Mouse (Mus musculus): ENCODE measurements at regions not wholly inside any gene's neighbourhood (a gene's known extent, or its start where the extent isn't known, plus 50 kb on each side); places are given as distances from the start of the nearest gene placed in this dataset.

- no peaks in the 10 kb centered on the region for H3K27me3 ChIP-seq (replicated peaks)
- no peaks in the 10 kb centered on the region for H3K36me3 ChIP-seq (replicated peaks in 1 of 2; ENCODE audit: control insufficient read depth in 1 of 2, insufficient read depth in 1 of 2, low read length in 1 of 2)
- H3K4me3 ChIP-seq (replicated peaks in 1 of 3; ENCODE audit: low read depth in 2 of 3, low read length in 2 of 3, poor library complexity in 1 of 3): no peak overlapping the region
- H3K4me2 ChIP-seq (ENCODE audit: insufficient read depth, low read depth, poor library complexity, severe bottlenecking): no peak overlapping the region
- in situ Hi-C loops (cut with MboI; ENCODE audit: low pct_ligation_motif_present, low pct_unique_long_range_greater_than_20kb, low sequenced_read_pairs) (no loop called here), dilution Hi-C loops (cut with MboI; ENCODE audit: extremely low pct_ligation_motif_present, extremely low pct_unique_long_range_greater_than_20kb, low sequenced_read_pairs) (no loop called here)
- H3K9ac ChIP-seq (ENCODE audit: insufficient read depth, low read depth): no peak overlapping the region
- H3K9me3 ChIP-seq (replicated peaks; ENCODE audit: low read length): peaks cover 67% of the 10 kb centered on the region
- H3K4me1 ChIP-seq (ENCODE audit: control insufficient read depth in 1 of 2, insufficient read depth in 2 of 2): no peaks in the 10 kb centered on the region
- H3K27ac ChIP-seq (ENCODE audit: insufficient read depth, low read depth): no peak overlapping the region
- no peak for DNase-seq (ENCODE audit: extremely low read depth)
- TF ChIP-seq USF2 (conservative IDR thresholded peaks at IDR 0.05; ENCODE audit: low read depth, low read length): no peak
- no peak for TF ChIP-seq ELF1 (IDR thresholded peaks at IDR 0.05; ENCODE audit: low read depth, low read length)
- no peak for TF ChIP-seq ZC3H11A (IDR thresholded peaks at IDR 0.05; ENCODE audit: low read depth, low read length)
- no peak for TF ChIP-seq PAX5 (IDR thresholded peaks at IDR 0.05; ENCODE audit: low read length)
- no peak for TF ChIP-seq KAT2A (IDR thresholded peaks at IDR 0.05; ENCODE audit: insufficient replicate concordance, low read length)
- no peak for TF ChIP-seq ZMIZ1 (IDR thresholded peaks at IDR 0.05; ENCODE audit: low read depth, low read length)
- TF ChIP-seq USF1 (IDR thresholded peaks at IDR 0.05; ENCODE audit: low read depth, low read length): no peak
- no peak for TF ChIP-seq TBP (conservative IDR thresholded peaks at IDR 0.05; ENCODE audit: low read depth, low read length)
- no peaks in the 10 kb centered on the region for H3K79me2 ChIP-seq (replicated peaks; ENCODE audit: control insufficient read depth, extremely low read depth, insufficient read depth, poor library complexity, severe bottlenecking)
These were observed 2011.7 kb upstream of the Lrrc6 start for GRCm38 (mm10) chr15:68512431-68512830.

GRCm38 (mm10) chr15:68508190-68508589 lies 2007.5 kb upstream of the Lrrc6 start:
- no peaks in the 10 kb centered on the region for H3K36me3 ChIP-seq (replicated peaks in 1 of 2; ENCODE audit: control insufficient read depth in 1 of 2, insufficient read depth in 1 of 2, low read length in 1 of 2)
- no peak for DNase-seq (ENCODE audit: extremely low read depth)
- in situ Hi-C loops (cut with MboI; ENCODE audit: low pct_ligation_motif_present, low pct_unique_long_range_greater_than_20kb, low sequenced_read_pairs) (no loop called here), dilution Hi-C loops (cut with MboI; ENCODE audit: extremely low pct_ligation_motif_present, extremely low pct_unique_long_range_greater_than_20kb, low sequenced_read_pairs) (no loop called here)
- H3K4me3 ChIP-seq (replicated peaks in 1 of 3; ENCODE audit: low read depth in 2 of 3, low read length in 2 of 3, poor library complexity in 1 of 3): no peak overlapping the region
- no peak overlapping the region for H3K27ac ChIP-seq (ENCODE audit: insufficient read depth, low read depth)
- H3K27me3 ChIP-seq (replicated peaks): no peaks in the 10 kb centered on the region
- no peak overlapping the region for H3K9ac ChIP-seq (ENCODE audit: insufficient read depth, low read depth)
- H3K4me2 ChIP-seq (ENCODE audit: insufficient read depth, low read depth, poor library complexity, severe bottlenecking): no peak overlapping the region
- no peaks in the 10 kb centered on the region for H3K4me1 ChIP-seq (ENCODE audit: control insufficient read depth in 1 of 2, insufficient read depth in 2 of 2)
- H3K9me3 ChIP-seq (replicated peaks; ENCODE audit: low read length): peaks cover 55% of the 10 kb centered on the region
- TF ChIP-seq MYC (IDR thresholded peaks at IDR 0.05; ENCODE audit: low read depth, low read length) (no peak), SMC3 (IDR thresholded peaks at IDR 0.05; ENCODE audit: low read depth, low read length) (no peak), TBP (conservative IDR thresholded peaks at IDR 0.05; ENCODE audit: low read depth, low read length) (no peak), RCOR1 (conservative IDR thresholded peaks at IDR 0.05; ENCODE audit: low read depth, low read length) (no peak), CHD1 (IDR thresholded peaks at IDR 0.05; ENCODE audit: low read depth, low read length) (no peak), KAT2A (IDR thresholded peaks at IDR 0.05; ENCODE audit: insufficient replicate concordance, low read length) (no peak), SIN3A (IDR thresholded peaks at IDR 0.05; ENCODE audit: low read length) (no peak), EP300 (IDR thresholded peaks at IDR 0.05; ENCODE audit: low read length) (no peak), TCF12 (IDR thresholded peaks at IDR 0.05; ENCODE audit: low read depth, low read length) (no peak), USF2 (conservative IDR thresholded peaks at IDR 0.05; ENCODE audit: low read depth, low read length) (no peak), MEF2A (IDR thresholded peaks at IDR 0.05; ENCODE audit: borderline replicate concordance, low read depth, low read length) (no peak), HCFC1 (IDR thresholded peaks at IDR 0.05; ENCODE audit: low read depth, low read length) (no peak), E2F4 (IDR thresholded peaks at IDR 0.05; ENCODE audit: insufficient replicate concordance, low read depth, low read length) (no peak), MXI1 (IDR thresholded peaks at IDR 0.05; ENCODE audit: low read depth, low read length) (no peak), JUN (IDR thresholded peaks at IDR 0.05; ENCODE audit: insufficient read depth, low read depth, low read length) (no peak)
- no peaks in the 10 kb centered on the region for H3K79me2 ChIP-seq (replicated peaks; ENCODE audit: control insufficient read depth, extremely low read depth, insufficient read depth, poor library complexity, severe bottlenecking)

All from CH12.LX (cell line).